Mouse (Mus musculus) midbrain, embryonic 11.5 days (tissue): Measurements from ENCODE around the gene Gm2974. TPM values are rescaled to one million over a fixed set of nuclear protein-coding genes. Genes with fewer than 3 reads are reported as not detected.
"Not testable (repeated sequence)": the region's sequence is repeated elsewhere in the genome, so short reads cannot be mapped to it uniquely, and the experiment has no call there.

Experiments used
- ATAC-seq: fragments of 200-750 bp; cut with Nextera tagmentation; 2 replicates; pipeline ENCODE4 v1.8.0; 2017; ENCODE audit warnings: moderate TSS enrichment, moderate library complexity; ENCODE audit not compliant: low FRiP score
- DNase-seq: peaks from one replicate; pipeline ENCODE4 v3.0.0; 2015; ENCODE audit warnings: low spot score; ENCODE audit errors: missing footprints
- H3K27ac ChIP-seq: fragments of 300-500 bp; sonication (generic); 2 replicates; pipeline ENCODE4 v1.5.1; 2014; ENCODE audit warnings: low read depth, low read length
- H3K27me3 ChIP-seq: fragments of 300-500 bp; sonication (generic); 2 replicates; pipeline ENCODE4 v1.6.1; 2014; ENCODE audit warnings: mild to moderate bottlenecking, low read length, moderate library complexity, mixed read lengths; ENCODE audit not compliant: control insufficient read depth, insufficient read depth
- H3K36me3 ChIP-seq: fragments of 300-500 bp; sonication (generic); 2 replicates; pipeline ENCODE4 v1.6.1; 2014; ENCODE audit warnings: mild to moderate bottlenecking, low read length, moderate library complexity, mixed read lengths; ENCODE audit not compliant: control insufficient read depth, insufficient read depth
- H3K4me1 ChIP-seq: fragments of 300-500 bp; sonication (generic); 2 replicates; pipeline ENCODE4 v1.6.1; 2014; ENCODE audit warnings: low read length; ENCODE audit not compliant: control insufficient read depth, insufficient read depth
- H3K4me2 ChIP-seq: fragments of 300-500 bp; sonication (generic); 2 replicates; pipeline ENCODE4 v1.6.1; 2014; ENCODE audit warnings: mild to moderate bottlenecking, moderate library complexity
- H3K4me3 ChIP-seq: fragments of 300-500 bp; sonication (generic); 2 replicates; pipeline ENCODE4 v1.5.1; 2014; ENCODE audit warnings: low read depth, low read length
- H3K9ac ChIP-seq: fragments of 300-500 bp; sonication (generic); 2 replicates; pipeline ENCODE4 v1.6.1; 2014; ENCODE audit warnings: low read length
- H3K9me3 ChIP-seq: fragments of 300-500 bp; sonication (generic); 2 replicates; pipeline ENCODE4 v1.6.1; 2016; ENCODE audit warnings: low read length; ENCODE audit not compliant: control insufficient read depth
- WGBS: fragments of 180-500 bp; shearing (Covaris S2); extraction: QIAGEN DNeasy Blood & Tissue Kit; methylation state at CpG from one replicate; pipeline ENCODE4 v1.1.7; 2014; 5-methylcytosine and 5-hydroxymethylcytosine counted together
- polyA plus RNA-seq: library from polyadenylated mRNA; unstranded; fragments of >200 nt; fragmentation: Nextera tagmentation; extraction: Ambion mirVana; gene quantifications from 2 replicates; pipeline ENCODE4 v1.2.1, GENCODE M21; 2014

Gene Gm2974
- 1.1 and 1.4 TPM in 2 replicates for polyA plus RNA-seq

GRCm38 (mm10) chr14:4182491-4183210 lies at the start of gene Gm2974:
Gm2974 (plus strand) TSS chr14:4182576.
- Histone ChIP-seq H3K4me2 (peak within 1 kb of the TSS; percentile 44), H3K4me3 (peak within 1 kb of the TSS; percentile 29), H3K9ac (peak within 1 kb of the TSS; percentile 36; the same call in 1 of the 2 replicates)
- H3K9me3 ChIP-seq, H3K27me3 ChIP-seq, H3K4me1 ChIP-seq, H3K27ac ChIP-seq, H3K36me3 ChIP-seq, ATAC-seq: not testable (repeated sequence)
- 9% methylated on average over 36 of the region's 59 CpGs for WGBS
- DNase-seq = peak; percentile 82

- not testable (repeated sequence) for H3K4me1 ChIP-seq, H3K9me3 ChIP-seq, H3K36me3 ChIP-seq, H3K4me2 ChIP-seq, H3K4me3 ChIP-seq, H3K27me3 ChIP-seq, H3K9ac ChIP-seq, DNase-seq, H3K27ac ChIP-seq, ATAC-seq
- 85% methylated on average over 3 of the region's 4 CpGs for WGBS
Observed at GRCm38 (mm10) chr14:4141646-4142045, 40.7 kb upstream of the Gm2974 start.

- not testable (repeated sequence) for H3K4me2 ChIP-seq, H3K27me3 ChIP-seq, DNase-seq, H3K9ac ChIP-seq, H3K9me3 ChIP-seq, H3K4me1 ChIP-seq, ATAC-seq, H3K27ac ChIP-seq, H3K4me3 ChIP-seq, H3K36me3 ChIP-seq
- no CpG with 5 or more reads among the region's 2 CpGs for WGBS
Observed at GRCm38 (mm10) chr14:4164730-4165129, 17.6 kb upstream of the Gm2974 start, which contains the start of gene Gm3127. Gm3127 (plus strand) TSS chr14:4165030.

GRCm38 (mm10) chr14:4182030-4182429 lies 346 bp upstream of the Gm2974 start:
- H3K9ac ChIP-seq = peak overlapping the region; percentile 36; the same call in 1 of the 2 replicates
- not testable (repeated sequence) for H3K4me1 ChIP-seq, ATAC-seq, H3K36me3 ChIP-seq, H3K27me3 ChIP-seq, H3K27ac ChIP-seq, H3K9me3 ChIP-seq
- H3K4me2 ChIP-seq = peak overlapping the region; percentile 44
- WGBS = 7% methylated on average over 6 of the region's 14 CpGs
- H3K4me3 ChIP-seq = peak overlapping the region; percentile 29
- DNase-seq = peak; percentile 72

GRCm38 (mm10) chr14:4183375-4183774 lies 999 bp downstream of the Gm2974 start:
- H3K36me3 ChIP-seq, H3K4me2 ChIP-seq, H3K4me1 ChIP-seq, ATAC-seq, H3K4me3 ChIP-seq, H3K9ac ChIP-seq, H3K9me3 ChIP-seq, H3K27me3 ChIP-seq, DNase-seq, H3K27ac ChIP-seq: not testable (repeated sequence)
- WGBS = 49% methylated on average over 4 of the region's 10 CpGs

GRCm38 (mm10) chr14:4249331-4249730 lies 67.0 kb downstream of the Gm2974 start, which contains the start of gene Gm3138:
Gm3138 (plus strand) TSS chr14:4249631.
- H3K4me1 ChIP-seq, ATAC-seq, H3K4me2 ChIP-seq, H3K4me3 ChIP-seq, H3K27ac ChIP-seq, H3K27me3 ChIP-seq, DNase-seq, H3K36me3 ChIP-seq, H3K9ac ChIP-seq, H3K9me3 ChIP-seq: not testable (repeated sequence)
- no CpG with 5 or more reads among the region's 2 CpGs for WGBS

Other genes starting within 250 kb of the Gm2974 start
- gene Gm3095, start 219.0 kb upstream of the Gm2974 start, polyA plus RNA-seq = 0.16 TPM in 1 of 2 replicates, not detected in the other
- gene Gm3099, start 184.2 kb upstream of the Gm2974 start, polyA plus RNA-seq = not detected in 2 replicates
- 0.27 and 0.66 TPM in 2 replicates for gene Gm5796, start 158.6 kb upstream of the Gm2974 start, polyA plus RNA-seq
- gene Gm3115, start 98.5 kb upstream of the Gm2974 start, polyA plus RNA-seq = not detected in 2 replicates
- 0.42 and 1.3 TPM in 2 replicates for gene Gm8108, start 72.0 kb upstream of the Gm2974 start, polyA plus RNA-seq
- gene Gm3127, start 17.5 kb upstream of the Gm2974 start, polyA plus RNA-seq = not detected in 2 replicates
- not detected in 2 replicates for gene Gm3138, start 67.1 kb downstream of the Gm2974 start, polyA plus RNA-seq
- not detected in 2 replicates for gene Gm3149, start 134.7 kb downstream of the Gm2974 start, polyA plus RNA-seq
- gene 2610042L04Rik, start 152.2 kb downstream of the Gm2974 start, polyA plus RNA-seq = 0.77 and 1.0 TPM in 2 replicates
- gene Gm3159, start 214.9 kb downstream of the Gm2974 start, polyA plus RNA-seq = not detected in 2 replicates
- 0.56 and 0.90 TPM in 2 replicates for gene Gm3164, start 232.9 kb downstream of the Gm2974 start, polyA plus RNA-seq
- gene Gm3173, start 248.4 kb downstream of the Gm2974 start, polyA plus RNA-seq = not detected in 2 replicates